Mouse (Mus musculus): Measurements from ENCODE around the gene Zfp661. TPM values are rescaled to one million over a fixed set of nuclear protein-coding genes. Genes with fewer than 3 reads are reported as not detected.

Gene Zfp661
- 1.7 and 1.8 TPM in 2 replicates for polyA plus RNA-seq (2015; fragmentation: Nextera tagmentation; extraction: Ambion mirVana)

DNA sequence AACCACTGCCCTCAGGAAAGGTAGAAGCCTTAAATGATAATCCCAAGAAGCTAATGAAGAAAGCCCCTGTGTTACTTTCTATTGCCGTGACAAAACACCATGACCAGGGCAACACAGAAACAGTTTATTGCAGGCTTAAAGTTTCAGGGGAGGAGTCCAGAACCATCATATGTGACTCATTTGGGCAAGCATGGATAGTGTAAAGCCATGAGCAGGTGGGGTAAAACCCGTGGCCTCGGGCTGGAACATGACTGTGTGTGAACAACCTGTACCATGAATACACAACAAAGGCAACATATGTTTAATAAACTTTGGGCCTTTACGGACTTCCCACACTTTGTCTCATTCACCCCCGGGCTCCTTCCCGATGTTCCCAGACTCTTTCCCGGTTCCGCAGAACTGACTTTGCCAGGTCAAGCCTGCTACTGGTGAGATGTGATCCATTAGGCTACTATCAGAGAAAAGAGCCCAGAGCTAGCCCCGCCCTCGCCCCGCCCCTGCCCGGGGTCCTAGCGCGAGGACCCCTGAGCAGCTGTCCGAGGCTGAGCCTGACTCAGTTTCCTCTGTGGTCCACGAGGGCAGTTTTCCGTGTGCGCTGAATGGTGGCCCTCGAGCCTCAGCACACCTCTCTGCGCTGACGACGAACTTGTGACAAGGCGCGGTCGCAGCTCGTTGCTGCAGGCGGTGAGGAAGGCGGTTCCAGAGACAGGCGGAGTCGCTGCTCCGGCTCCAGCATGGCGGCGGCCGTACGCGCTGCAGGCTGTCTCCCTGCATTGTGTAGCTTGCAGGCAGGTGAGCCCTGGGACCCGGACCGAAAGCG is at the start of gene Zfp661, which contains the start of gene Mrps5:
Gene Zfp661, minus strand, starts transcription at position 401 of the 820 bp plus-strand sequence.
Gene Mrps5, plus strand, starts transcription at position 529 of the 820 bp plus-strand sequence.

DNA sequence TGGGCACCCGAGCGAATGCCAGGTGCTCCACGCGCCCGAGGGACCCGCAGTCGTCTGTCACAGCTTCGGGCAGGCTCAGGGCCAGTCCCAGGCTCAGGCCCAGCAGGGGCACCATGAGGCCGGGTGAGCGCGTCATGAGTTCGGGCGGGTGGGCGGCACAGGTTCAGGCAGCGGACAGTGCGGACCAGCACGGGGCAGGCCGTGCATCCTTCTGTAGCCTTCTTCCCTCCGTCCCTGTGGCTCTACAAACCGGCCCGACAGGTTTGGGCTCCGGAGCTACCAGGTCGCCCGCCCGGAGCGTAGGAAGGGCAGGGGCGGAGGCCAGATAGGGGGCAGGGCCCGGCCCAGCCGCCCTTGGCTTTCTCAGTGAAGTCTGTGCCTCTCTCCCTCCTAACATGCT is 45.7 kb downstream of the Zfp661 start, which contains the start of gene Prom2:
Gene Prom2, minus strand, starts transcription at position 283 of the 400 bp plus-strand sequence.

Other genes with a start within 250 kb of the Zfp661 start
- gene Astl, start 248.5 kb downstream of the Zfp661 start, polyA plus RNA-seq (2015; fragmentation: Nextera tagmentation; extraction: Ambion mirVana): 0.24 and 0.41 TPM in 2 replicates
- 1.4 and 1.5 TPM in 2 replicates for gene Adra2b, start 223.9 kb downstream of the Zfp661 start, polyA plus RNA-seq (2015; fragmentation: Nextera tagmentation; extraction: Ambion mirVana)
- 0.17 and 0.19 TPM in 2 replicates for gene Gpat2, start 161.9 kb downstream of the Zfp661 start, polyA plus RNA-seq (2015; fragmentation: Nextera tagmentation; extraction: Ambion mirVana)
- 18.3 and 20.6 TPM in 2 replicates for gene Fahd2a, start 142.5 kb downstream of the Zfp661 start, polyA plus RNA-seq (2015; fragmentation: Nextera tagmentation; extraction: Ambion mirVana)
- gene Kcnip3, start 65.0 kb downstream of the Zfp661 start, polyA plus RNA-seq (2015; fragmentation: Nextera tagmentation; extraction: Ambion mirVana): 0.36 and 0.71 TPM in 2 replicates
- gene Prom2, start 45.6 kb downstream of the Zfp661 start, polyA plus RNA-seq (2015; fragmentation: Nextera tagmentation; extraction: Ambion mirVana): 0.48 TPM in 1 of 2 replicates, not detected in the other
- 136 and 141 TPM in 2 replicates for gene Mrps5, start 128 bp upstream of the Zfp661 start, polyA plus RNA-seq (2015; fragmentation: Nextera tagmentation; extraction: Ambion mirVana)
- 6.3 and 7.1 TPM in 2 replicates for gene Mal, start 69.6 kb upstream of the Zfp661 start, polyA plus RNA-seq (2015; fragmentation: Nextera tagmentation; extraction: Ambion mirVana)
- gene Mall, start 142.8 kb upstream of the Zfp661 start, polyA plus RNA-seq (2015; fragmentation: Nextera tagmentation; extraction: Ambion mirVana): 6.4 and 9.5 TPM in 2 replicates
- gene Nphp1, start 201.8 kb upstream of the Zfp661 start, polyA plus RNA-seq (2015; fragmentation: Nextera tagmentation; extraction: Ambion mirVana): 16.1 and 18.2 TPM in 2 replicates
- gene Mtln, start 205.4 kb upstream of the Zfp661 start, polyA plus RNA-seq (2015; fragmentation: Nextera tagmentation; extraction: Ambion mirVana): 81.6 and 82.9 TPM in 2 replicates
- 5.8 and 6.4 TPM in 2 replicates for gene Bub1, start 244.8 kb upstream of the Zfp661 start, polyA plus RNA-seq (2015; fragmentation: Nextera tagmentation; extraction: Ambion mirVana)